Mouse (Mus musculus) ES-Bruce4 (cell line): ENCODE measurements around the gene Zbtb1. TPM values are rescaled to one million over a fixed set of nuclear protein-coding genes. Genes with fewer than 3 reads are reported as not detected.

Source experiments
- H3K27ac ChIP-seq: 2 replicates; pipeline ENCODE4 v1.5.1; 2012; ENCODE audit warnings: low read length, inconsistent platforms; ENCODE audit not compliant: insufficient read depth
- H3K27me3 ChIP-seq: 2 replicates; pipeline ENCODE4 v1.6.1; 2012; ENCODE audit warnings: mild to moderate bottlenecking, low read length, inconsistent platforms; ENCODE audit not compliant: control insufficient read depth, poor library complexity, insufficient read depth, severe bottlenecking
- H3K36me3 ChIP-seq: 2 replicates; pipeline ENCODE4 v1.6.1; 2012; ENCODE audit warnings: inconsistent platforms, mild to moderate bottlenecking, low read length, moderate library complexity; ENCODE audit not compliant: control insufficient read depth, poor library complexity, insufficient read depth, severe bottlenecking
- H3K4me1 ChIP-seq: one replicate; pipeline ENCODE4 v1.8.1; 2011; ENCODE audit warnings: low read length; ENCODE audit not compliant: control insufficient read depth, insufficient read depth
- H3K4me3 ChIP-seq: 2 replicates; pipeline ENCODE4 v1.5.1; 2011; ENCODE audit warnings: low read depth, mild to moderate bottlenecking, low read length
- H3K9ac ChIP-seq: 2 replicates; pipeline ENCODE4 v1.6.1; 2012; ENCODE audit warnings: low read depth, mild to moderate bottlenecking, inconsistent platforms; ENCODE audit not compliant: poor library complexity, severe bottlenecking
- H3K9me3 ChIP-seq: replicated peaks from 2 replicates; pipeline ENCODE4 v1.6.1; 2012; ENCODE audit warnings: mild to moderate bottlenecking, low read length, inconsistent platforms; ENCODE audit not compliant: control insufficient read depth, poor library complexity, insufficient read depth, severe bottlenecking
- CTCF ChIP-seq: IDR thresholded peaks from one replicate; pipeline ENCODE4 v1.8.1; 2011; ENCODE audit warnings: low read depth, low read length
- EP300 ChIP-seq: IDR thresholded peaks from 2 replicates; pipeline ENCODE4 v1.6.1; 2011; ENCODE audit warnings: low read depth, low read length; ENCODE audit not compliant: insufficient read depth
- POLR2A ChIP-seq: IDR thresholded peaks from one replicate; pipeline ENCODE4 v1.8.1; 2011; ENCODE audit warnings: low read length; ENCODE audit not compliant: insufficient read depth
- polyA plus RNA-seq: library from polyadenylated mRNA; stranded (reverse); fragments of >200 nt; gene quantifications from 2 replicates; pipeline ENCODE4 v1.2.4, GENCODE M21; 2011; ENCODE audit warnings: low read depth; ENCODE audit not compliant: missing spikeins, insufficient read depth, insufficient read length

Zbtb1 gene
- polyA plus RNA-seq, 1 experiment = 6.1 TPM

- H3K27me3 ChIP-seq = no peaks in the 10 kb centered on the region
- no peak for TF ChIP-seq CTCF
- TF ChIP-seq POLR2A = no peak
- TF ChIP-seq EP300 = no peak
- H3K27ac ChIP-seq = no peak overlapping the region
- peak overlapping the region; percentile 83 for H3K4me3 ChIP-seq
- H3K4me1 ChIP-seq = no peaks in the 10 kb centered on the region
- H3K9ac ChIP-seq = peak overlapping the region; percentile 92
- H3K36me3 ChIP-seq = no peaks in the 10 kb centered on the region
- H3K9me3 ChIP-seq = no peaks in the 10 kb centered on the region
Observed at GRCm38 (mm10) chr12:76368790-76369205, 1.3 kb upstream of the Zbtb1 start.

GRCm38 (mm10) chr12:76369206-76369977 is 674 bp upstream of the Zbtb1 start, which contains the start of gene Zbtb25:
TSS of gene Zbtb25 (minus strand) at chr12:76369602.
- H3K4me3 ChIP-seq = peak within 1 kb of the TSS; percentile 83
- no peaks in the 10 kb centered on the region for H3K4me1 ChIP-seq

GRCm38 (mm10) chr12:76370831-76371571 is 935 bp downstream of the Zbtb1 start:
- H3K9ac ChIP-seq = peak overlapping the region; percentile 92
- H3K4me1 ChIP-seq = no peaks in the 10 kb centered on the region
- H3K36me3 ChIP-seq = no peaks in the 10 kb centered on the region
- peak overlapping the region; percentile 61 for H3K27ac ChIP-seq
- no peak for TF ChIP-seq EP300
- no peak for TF ChIP-seq CTCF
- no peak for TF ChIP-seq POLR2A
- peak overlapping the region; percentile 83 for H3K4me3 ChIP-seq
- H3K9me3 ChIP-seq = no peaks in the 10 kb centered on the region
- no peaks in the 10 kb centered on the region for H3K27me3 ChIP-seq

More at GRCm38 (mm10) chr12:76369206-76369977, 674 bp upstream of the Zbtb1 start, which contains the start of gene Zbtb25:
- TF ChIP-seq POLR2A (no peak), EP300 (0 out of 2 replicates have a peak, but pooled peaks have one; percentile 14), CTCF (no peak)
- Histone ChIP-seq H3K36me3 (no peaks in the 10 kb centered on the region), H3K27me3 (no peaks in the 10 kb centered on the region), H3K9ac (peak within 1 kb of the TSS; percentile 92), H3K9me3 (no peaks in the 10 kb centered on the region), H3K27ac (peak within 1 kb of the TSS; percentile 17; the same call in 1 of the 2 replicates)

GRCm38 (mm10) chr12:76372046-76372445 is 2.0 kb downstream of the Zbtb1 start:
- no peak overlapping the region for H3K4me3 ChIP-seq
- H3K27ac ChIP-seq = no peak overlapping the region
- H3K9me3 ChIP-seq = no peaks in the 10 kb centered on the region
- TF ChIP-seq CTCF (no peak), POLR2A (no peak), EP300 (no peak)
- H3K27me3 ChIP-seq = no peaks in the 10 kb centered on the region
- no peaks in the 10 kb centered on the region for H3K4me1 ChIP-seq
- H3K36me3 ChIP-seq = no peaks in the 10 kb centered on the region
- peak overlapping the region; percentile 92 for H3K9ac ChIP-seq

- Histone ChIP-seq H3K36me3 (no peaks in the 10 kb centered on the region), H3K9ac (no peak overlapping the region), H3K4me3 (no peak overlapping the region), H3K27ac (no peak overlapping the region), H3K4me1 (no peaks in the 10 kb centered on the region), H3K9me3 (no peaks in the 10 kb centered on the region), H3K27me3 (no peaks in the 10 kb centered on the region)
- TF ChIP-seq EP300 (no peak), POLR2A (no peak), CTCF (peak; percentile 6)
Observed at GRCm38 (mm10) chr12:76372881-76373818, 3.1 kb downstream of the Zbtb1 start.
